Mouse (Mus musculus) skeletal muscle tissue, adult 2 months (tissue): ENCODE results near the gene Ubtfl1.
A peak's percentile ranks its signal among the peaks of the same experiment; 100 is the strongest.
"Not testable (repeated sequence)": the region's sequence is repeated elsewhere in the genome, so short reads cannot be mapped to it uniquely, and the experiment has no call there.

Source experiments
- DNase-seq: peaks from one replicate; pipeline ENCODE4 v3.0.0-alpha.2; 2012; ENCODE audit warnings: low read depth, low spot score

Gene Ubtfl1

GRCm38 (mm10) chr9:18404118-18404517 lies at the start of gene Ubtfl1:
Gene Ubtfl1, plus strand, starts transcription at chr9:18404418.
- no peak for DNase-seq

- DNase-seq: not testable (repeated sequence)
These were observed 31.2 kb upstream of the Ubtfl1 start for GRCm38 (mm10) chr9:18373026-18373425.

- peak; percentile 6 for DNase-seq
These were observed 18.4 kb upstream of the Ubtfl1 start for GRCm38 (mm10) chr9:18385782-18386181.

- DNase-seq: no peak
These were observed 4.6 kb upstream of the Ubtfl1 start for GRCm38 (mm10) chr9:18399629-18400028.

- DNase-seq: not testable (repeated sequence)
These were observed 1.3 kb upstream of the Ubtfl1 start, which contains the start of gene Naalad2 for GRCm38 (mm10) chr9:18402895-18403294. Gene Naalad2, minus strand, starts transcription at chr9:18402995.

- DNase-seq: not testable (repeated sequence)
These were observed 8.2 kb downstream of the Ubtfl1 start for GRCm38 (mm10) chr9:18412371-18412770.

- no peak for DNase-seq
These were observed 26.1 kb downstream of the Ubtfl1 start, which contains the start of gene Mbd3l2 for GRCm38 (mm10) chr9:18430354-18430753. Gene Mbd3l2, plus strand, starts transcription at chr9:18430654.

GRCm38 (mm10) chr9:18431687-18432086 lies 27.5 kb downstream of the Ubtfl1 start:
- DNase-seq: no peak

GRCm38 (mm10) chr9:18456520-18456919 lies 52.3 kb downstream of the Ubtfl1 start:
- no peak for DNase-seq
